Mouse (Mus musculus) adrenal gland, postnatal 25 days (tissue): ENCODE measurements around the gene Mast1. TPM values are rescaled to one million over a fixed set of nuclear protein-coding genes. Genes with fewer than 3 reads are reported as not detected.
"Not testable (repeated sequence)": the region's sequence is repeated elsewhere in the genome, so short reads cannot be mapped to it uniquely, and the experiment has no call there.

Experiments used
- DNase-seq: peaks from one replicate; pipeline ENCODE4 v3.0.0; 2021; ENCODE audit warnings: mixed read lengths
- total RNA-seq: library from RNA; stranded (reverse); gene quantifications from 2 replicates; pipeline ENCODE4 v1.2.3, GENCODE M21; 2021

Mast1 gene
- total RNA-seq, 1 experiment from 2014 or later: 3.0 TPM

DNA sequence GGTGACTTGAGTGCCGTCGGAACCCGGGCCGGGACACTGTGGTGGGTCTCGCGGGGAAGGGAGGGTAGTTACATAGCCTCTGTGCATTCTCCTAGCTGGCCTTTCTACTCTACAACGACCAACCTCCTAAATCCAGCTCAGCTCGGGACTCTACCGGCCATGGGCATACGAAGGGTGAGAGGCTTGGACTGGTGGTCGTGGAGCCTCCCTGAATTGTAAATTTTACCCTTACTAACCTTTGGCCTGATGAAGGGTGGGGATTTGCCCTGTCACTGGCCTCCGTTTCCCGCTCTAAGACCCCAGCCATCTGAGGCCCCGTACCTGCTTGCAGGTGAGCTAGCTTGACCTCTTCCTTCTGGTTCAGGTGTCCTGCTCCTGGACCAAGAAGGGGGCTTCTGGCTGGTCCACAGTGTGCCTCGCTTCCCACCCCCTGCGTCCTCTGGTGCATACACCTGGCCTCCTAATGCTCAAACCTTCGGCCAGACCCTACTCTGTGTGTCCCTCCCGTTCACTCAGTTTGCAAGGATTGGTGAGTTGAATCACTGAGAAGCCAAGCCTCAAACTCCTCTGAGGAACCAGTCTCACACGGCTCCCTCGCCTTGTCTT lies 27.9 kb downstream of the Mast1 start:
- no peak for DNase-seq

DNA sequence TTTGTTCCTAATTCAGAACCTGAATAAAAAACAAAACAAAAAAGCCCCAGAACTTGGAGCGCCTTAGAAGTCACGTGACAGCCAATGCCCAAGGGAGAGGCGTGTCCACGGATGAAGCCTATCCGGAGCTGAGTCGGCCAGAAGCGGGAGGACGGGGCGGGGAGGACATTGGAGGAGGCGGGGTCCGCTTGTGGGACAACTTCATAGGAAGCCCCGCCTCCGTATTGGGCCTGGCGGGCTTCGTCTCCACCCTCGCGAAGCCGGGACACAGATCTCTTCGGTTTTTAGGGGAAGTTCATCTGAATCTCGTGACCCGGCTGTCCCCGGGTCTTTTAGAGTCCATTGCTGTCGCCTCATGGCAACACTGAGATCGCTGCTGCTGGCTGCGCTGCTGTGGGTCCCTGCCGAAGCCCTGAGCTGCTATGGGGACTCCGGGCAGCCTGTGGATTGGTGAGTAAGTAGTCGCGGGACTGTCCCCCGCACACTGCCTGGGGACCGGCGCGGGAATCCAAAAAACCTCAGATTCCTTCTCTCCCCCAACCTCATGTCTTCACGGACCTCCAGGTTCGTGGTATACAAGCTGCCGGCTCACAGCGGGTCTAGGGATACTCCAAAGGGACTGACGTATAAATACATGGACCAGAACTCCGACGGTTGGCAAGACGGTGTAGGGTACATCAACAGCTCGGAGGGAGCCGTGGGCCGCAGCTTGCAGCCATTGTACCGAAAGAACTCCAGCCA lies 28.6 kb downstream of the Mast1 start, which contains the start of gene Dnase2a:
Gene Dnase2a, plus strand, starts transcription at position 140 of the 741 bp plus-strand sequence.
- DNase-seq: peak; percentile 94

GRCm38 (mm10) chr8:84907979-84908378 lies 29.2 kb downstream of the Mast1 start:
- DNase-seq: not testable (repeated sequence)

DNA sequence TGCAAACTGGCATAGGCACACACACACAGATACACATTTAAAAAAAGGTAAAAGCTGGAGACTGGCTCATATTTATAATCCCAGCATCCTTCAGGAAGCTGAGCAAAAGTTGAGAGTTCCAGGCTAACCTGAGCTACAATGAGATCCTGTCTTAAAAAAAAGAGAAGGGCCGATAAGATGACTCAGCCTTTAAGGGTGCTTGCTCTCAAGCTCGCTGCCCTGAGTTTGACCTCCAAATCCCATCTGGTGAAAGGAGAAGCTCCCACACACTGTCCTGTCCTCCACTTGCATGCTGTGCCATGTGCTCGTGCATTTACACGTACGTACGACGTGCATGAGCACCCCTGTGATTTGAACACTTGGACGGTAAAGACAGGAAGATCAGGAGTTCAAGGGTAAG lies 29.7 kb downstream of the Mast1 start:
- no peak for DNase-seq

DNA sequence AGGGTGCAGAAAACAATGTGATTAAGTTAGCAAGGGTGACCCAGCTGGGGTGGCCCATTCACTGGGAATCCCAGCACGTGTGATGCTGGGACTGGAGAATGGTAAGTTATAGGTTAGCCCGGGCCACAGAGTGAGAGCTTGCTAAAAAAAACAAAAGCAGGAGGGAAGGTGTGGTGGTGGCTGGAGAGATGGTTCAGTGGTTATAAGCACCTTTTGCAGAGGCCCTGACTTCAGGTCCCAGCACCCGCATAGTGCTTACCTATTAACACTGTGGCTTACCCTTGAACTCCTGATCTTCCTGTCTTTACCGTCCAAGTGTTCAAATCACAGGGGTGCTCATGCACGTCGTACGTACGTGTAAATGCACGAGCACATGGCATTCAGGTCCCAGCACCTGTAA lies 30.1 kb downstream of the Mast1 start:
- DNase-seq: no peak

GRCm38 (mm10) chr8:84904351-84904750 lies 32.8 kb downstream of the Mast1 start:
- DNase-seq: no peak

DNA sequence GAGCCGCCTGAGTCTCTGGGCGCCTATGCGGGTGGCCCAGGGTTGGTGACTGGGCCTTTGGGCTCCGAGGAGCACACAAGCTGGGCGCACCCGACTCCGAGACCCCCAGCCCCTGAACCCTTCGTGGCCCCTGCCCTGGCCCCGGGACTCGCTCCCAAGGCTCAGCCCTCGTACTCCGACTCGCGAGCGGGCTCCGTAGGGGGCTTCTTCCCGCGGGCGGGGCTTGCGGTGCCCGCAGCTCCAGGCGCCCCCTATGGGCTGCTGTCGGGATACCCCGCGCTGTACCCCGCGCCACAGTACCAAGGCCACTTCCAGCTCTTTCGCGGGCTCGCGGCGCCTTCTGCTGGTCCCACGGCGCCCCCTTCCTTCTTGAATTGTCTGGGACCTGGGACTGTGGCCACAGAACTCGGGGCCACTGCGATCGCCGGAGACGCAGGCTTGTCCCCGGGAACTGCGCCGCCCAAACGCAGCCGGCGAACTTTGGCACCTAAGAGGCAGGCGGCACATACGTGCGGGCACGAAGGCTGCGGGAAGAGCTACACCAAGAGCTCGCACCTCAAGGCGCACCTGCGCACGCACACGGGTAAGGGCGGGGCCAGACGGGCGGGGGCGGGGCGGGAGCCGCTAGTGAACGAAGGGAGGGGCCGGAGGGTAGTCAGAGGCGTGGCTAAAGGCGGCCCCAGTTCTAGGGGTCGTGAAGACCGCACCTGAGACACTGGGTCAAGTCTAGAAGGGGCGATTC lies 34.1 kb downstream of the Mast1 start:
- DNase-seq: peak; percentile 92

- DNase-seq: no peak
Measured at GRCm38 (mm10) chr8:84902367-84902919, 34.7 kb downstream of the Mast1 start.

DNA sequence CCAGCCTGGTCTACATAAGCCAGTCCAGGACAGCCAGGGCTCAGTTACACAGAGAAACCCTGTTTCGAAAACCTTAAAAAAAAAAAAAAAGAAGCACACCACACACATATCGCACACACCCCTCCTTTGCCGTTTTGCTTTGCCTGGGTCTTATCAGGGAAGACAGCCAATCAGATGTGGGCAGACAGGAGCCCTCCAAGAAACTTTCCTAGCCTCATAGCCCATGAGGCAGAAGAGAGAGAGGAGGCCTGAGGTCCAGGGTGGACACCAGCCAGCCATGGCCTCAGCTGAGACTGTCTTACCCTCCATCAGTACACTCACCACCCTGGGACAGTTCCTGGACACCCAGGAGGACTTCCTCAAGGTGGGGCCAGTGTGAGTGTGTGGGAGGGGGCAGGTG lies 35.4 kb downstream of the Mast1 start, which contains the start of gene Klf1:
Gene Klf1, plus strand, starts transcription at position 177 of the 400 bp plus-strand sequence.
- no peak for DNase-seq

GRCm38 (mm10) chr8:84901071-84901470 lies 36.1 kb downstream of the Mast1 start:
- DNase-seq: no peak

GRCm38 (mm10) chr8:84895963-84896362 lies 41.2 kb downstream of the Mast1 start:
- DNase-seq: no peak

DNA sequence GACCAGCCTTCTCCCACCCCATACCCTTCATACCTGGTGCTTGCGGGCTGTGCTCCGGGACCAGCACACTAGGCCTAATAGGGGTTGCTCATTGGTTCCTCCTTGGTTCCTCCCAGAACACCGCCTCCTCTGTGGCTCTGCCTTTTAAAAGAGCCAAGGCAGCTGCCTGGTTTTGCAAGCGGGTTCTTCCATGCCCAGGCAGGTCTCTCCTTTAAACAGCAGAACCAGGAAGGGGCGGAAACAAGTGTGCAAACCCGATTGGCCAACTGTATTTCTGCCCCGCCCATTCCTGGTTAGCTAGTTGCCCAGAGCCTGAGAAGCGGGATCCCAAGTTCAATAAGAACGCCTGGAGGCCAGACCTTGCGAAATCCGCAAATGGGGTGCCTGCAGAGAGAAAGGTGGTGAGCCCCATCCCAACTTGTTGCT lies 43.4 kb downstream of the Mast1 start, which contains the start of gene Gcdh:
Gene Gcdh, minus strand, starts transcription at position 213 of the 426 bp plus-strand sequence.
- peak; percentile 83 for DNase-seq

GRCm38 (mm10) chr8:84892993-84893708 lies 44.0 kb downstream of the Mast1 start:
- DNase-seq: no peak

- no peak for DNase-seq
Measured at GRCm38 (mm10) chr8:84889141-84889540, 48.0 kb downstream of the Mast1 start.

DNA sequence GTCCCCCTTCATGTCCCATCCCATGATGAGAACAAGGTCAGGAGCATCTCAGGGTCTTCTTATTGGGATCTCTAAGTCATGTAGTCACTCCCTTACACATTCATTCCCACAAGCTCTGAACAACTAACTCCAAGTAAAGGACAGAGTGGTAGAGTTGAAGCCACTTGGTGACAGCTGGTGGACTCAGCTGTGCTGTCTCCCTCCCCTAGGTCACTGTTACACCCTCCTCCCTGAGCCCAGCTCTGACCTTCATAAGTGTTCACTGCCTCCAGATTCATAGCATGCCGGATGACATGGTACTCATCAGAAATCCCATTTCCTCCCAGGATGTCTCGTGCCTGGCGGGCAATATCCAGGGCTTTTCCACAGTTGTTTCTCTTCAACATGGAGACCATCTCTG lies 48.9 kb downstream of the Mast1 start:
- DNase-seq: no peak

- DNase-seq: no peak
Measured at GRCm38 (mm10) chr8:84884728-84885127, 52.4 kb downstream of the Mast1 start.

- DNase-seq: no peak
Measured at GRCm38 (mm10) chr8:84878915-84879314, 58.2 kb downstream of the Mast1 start.

GRCm38 (mm10) chr8:84877297-84878035 lies 59.7 kb downstream of the Mast1 start:
- no peak for DNase-seq

GRCm38 (mm10) chr8:84874339-84874738 lies 62.8 kb downstream of the Mast1 start:
- DNase-seq: no peak

GRCm38 (mm10) chr8:84873016-84873415 lies 64.1 kb downstream of the Mast1 start:
- no peak for DNase-seq

DNA sequence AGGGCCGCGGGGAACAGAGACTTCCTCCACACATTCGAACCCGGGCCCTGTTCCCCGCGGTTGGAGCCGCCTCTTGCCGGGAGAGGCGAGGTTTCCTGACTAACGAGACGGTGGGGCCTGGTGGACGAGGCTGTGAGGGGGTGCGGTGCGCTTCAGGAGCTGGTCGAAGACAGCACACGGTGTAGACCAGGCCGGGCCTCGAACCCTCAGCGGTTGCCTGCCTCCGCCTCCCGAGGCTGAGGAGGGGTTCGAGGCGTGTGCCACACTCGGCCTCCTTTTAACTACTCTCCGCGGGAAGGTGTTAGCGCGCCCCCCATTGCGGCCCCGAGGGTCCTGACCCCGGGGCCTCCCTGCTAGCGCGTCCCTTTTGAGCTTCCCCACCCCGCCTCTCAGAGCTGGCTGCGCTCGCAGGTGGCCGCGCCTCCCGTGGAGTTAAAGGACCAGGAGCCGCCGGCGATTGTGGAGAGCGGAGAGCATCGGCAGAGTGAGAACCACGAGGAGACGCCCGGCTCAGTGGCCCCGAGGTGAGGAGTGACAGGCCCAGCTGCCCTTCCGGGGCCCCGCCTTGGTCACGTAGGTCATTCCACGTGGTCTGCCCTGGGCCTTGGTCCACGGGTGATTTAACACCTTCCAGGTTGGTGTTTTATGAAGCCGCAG lies 64.7 kb downstream of the Mast1 start:
- DNase-seq: peak; percentile 50
